Mouse (Mus musculus): Measurements from ENCODE around the gene Nectin4.

GRCm38 (mm10) chr1:171375646-171376097 is 5.8 kb downstream of the Nectin4 start:
- TF ChIP-seq CTCF (IDR thresholded peaks at IDR 0.05) = no peak
- TF ChIP-seq EP300 (IDR thresholded peaks at IDR 0.05) = peak; percentile 71
